Mouse (Mus musculus) stomach, embryonic 16.5 days (tissue): ENCODE results near the gene Phxr2. TPM values are rescaled to one million over a fixed set of nuclear protein-coding genes. Genes with fewer than 3 reads are reported as not detected.

Experiments
- ATAC-seq: fragments of 200-750 bp; cut with Nextera tagmentation; 2 replicates; pipeline ENCODE4 v1.8.0; 2017; ENCODE audit warnings: moderate number of reproducible peaks, moderate TSS enrichment; ENCODE audit not compliant: insufficient read depth, low FRiP score
- H3K27ac ChIP-seq: fragments of 300-500 bp; sonication (generic); 2 replicates; pipeline ENCODE4 v1.5.1; 2014; ENCODE audit warnings: low read length
- H3K27me3 ChIP-seq: fragments of 300-500 bp; sonication (generic); 2 replicates; pipeline ENCODE4 v1.6.1; 2014; ENCODE audit warnings: low read length, control low read depth, mixed read lengths; ENCODE audit not compliant: control insufficient read depth, insufficient read depth
- H3K36me3 ChIP-seq: fragments of 300-500 bp; sonication (generic); 2 replicates; pipeline ENCODE4 v1.6.1; 2014; ENCODE audit warnings: low read length; ENCODE audit not compliant: control insufficient read depth, insufficient read depth
- H3K4me1 ChIP-seq: fragments of 300-500 bp; sonication (generic); 2 replicates; pipeline ENCODE4 v1.6.1; 2014; ENCODE audit warnings: low read length, control low read depth, mixed read lengths; ENCODE audit not compliant: control insufficient read depth, insufficient read depth
- H3K4me2 ChIP-seq: fragments of 300-500 bp; sonication (generic); 2 replicates; pipeline ENCODE4 v1.6.1; 2014; ENCODE audit warnings: low read depth, low read length, mixed read lengths
- H3K4me3 ChIP-seq: fragments of 300-500 bp; sonication (generic); replicated peaks from 2 replicates; pipeline ENCODE4 v1.5.1; 2014; ENCODE audit warnings: mild to moderate bottlenecking, low read length
- H3K9ac ChIP-seq: fragments of 300-500 bp; sonication (generic); 2 replicates; pipeline ENCODE4 v1.6.1; 2014; ENCODE audit warnings: low read length
- H3K9me3 ChIP-seq: fragments of 300-500 bp; sonication (generic); replicated peaks from 2 replicates; pipeline ENCODE4 v1.6.1; 2016; ENCODE audit warnings: low read length, control low read depth; ENCODE audit not compliant: control insufficient read depth
- WGBS: fragments of 180-500 bp; shearing (Covaris S2); extraction: QIAGEN DNeasy Blood & Tissue Kit; methylation state at CpG from one replicate; pipeline ENCODE4 v1.1.7; 2014; 5-methylcytosine and 5-hydroxymethylcytosine counted together
- polyA plus RNA-seq: library from polyadenylated mRNA; unstranded; fragments of >200 nt; fragmentation: Nextera tagmentation; extraction: Ambion mirVana; gene quantifications from 2 replicates; pipeline ENCODE4 v1.2.1, GENCODE M21; 2015

The Phxr2 gene
- polyA plus RNA-seq, 1 experiment from 2014 or later = not detected

DNA sequence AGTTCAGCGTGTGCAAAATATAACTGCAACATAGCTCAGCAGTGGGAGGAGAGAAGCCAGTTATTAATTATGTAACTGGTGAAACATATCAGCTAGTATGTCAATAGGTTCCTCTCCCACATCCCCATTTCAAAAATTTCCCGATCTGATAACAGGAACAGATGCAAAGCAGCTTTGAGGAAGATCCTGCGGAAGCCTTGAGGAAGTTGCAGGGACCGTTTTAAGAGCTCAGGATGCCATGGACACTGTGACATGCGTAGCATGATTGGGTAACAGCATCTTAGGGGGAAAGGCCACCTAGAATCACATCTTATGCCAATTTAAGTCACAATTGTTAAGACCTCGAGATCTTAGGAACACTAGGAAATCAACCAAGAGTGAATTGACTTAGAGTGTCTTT, 36.2 kb downstream of the Phxr2 start:
- ATAC-seq = no peak
- Histone ChIP-seq H3K9me3 (no peaks in the 10 kb centered on the region), H3K36me3 (no peaks in the 10 kb centered on the region), H3K27ac (no peak overlapping the region), H3K4me1 (no peaks in the 10 kb centered on the region), H3K4me2 (no peak overlapping the region), H3K9ac (no peak overlapping the region), H3K4me3 (no peak overlapping the region), H3K27me3 (no peaks in the 10 kb centered on the region)
- 72% methylated on average over 6 of the region's 6 CpGs for WGBS

DNA sequence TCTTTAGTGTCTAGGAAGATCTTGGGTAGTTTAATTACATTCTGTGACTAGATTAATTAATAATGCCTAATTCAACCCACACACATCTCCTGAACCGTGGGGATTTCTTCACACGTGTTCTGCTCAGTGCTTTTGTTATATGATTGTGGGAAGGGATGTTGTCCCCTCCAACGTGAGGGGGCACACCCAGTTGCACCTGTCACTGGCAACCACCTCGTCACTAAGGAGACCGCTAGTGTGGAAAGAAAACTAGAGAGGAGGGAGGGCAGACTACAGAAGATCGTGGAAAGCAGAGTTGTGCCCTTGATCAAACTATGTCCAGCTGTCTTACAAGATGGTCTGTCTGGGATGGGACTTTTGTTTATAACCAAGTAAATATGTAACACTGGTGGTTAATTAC, 40.1 kb downstream of the Phxr2 start:
- no peak overlapping the region for H3K4me2 ChIP-seq
- no peaks in the 10 kb centered on the region for H3K9me3 ChIP-seq
- no peak overlapping the region for H3K4me3 ChIP-seq
- H3K4me1 ChIP-seq = no peaks in the 10 kb centered on the region
- 63% methylated on average over 6 of the region's 6 CpGs for WGBS
- H3K27ac ChIP-seq = no peak overlapping the region
- no peaks in the 10 kb centered on the region for H3K36me3 ChIP-seq
- no peak overlapping the region for H3K9ac ChIP-seq
- H3K27me3 ChIP-seq = no peaks in the 10 kb centered on the region
- ATAC-seq = no peak

DNA sequence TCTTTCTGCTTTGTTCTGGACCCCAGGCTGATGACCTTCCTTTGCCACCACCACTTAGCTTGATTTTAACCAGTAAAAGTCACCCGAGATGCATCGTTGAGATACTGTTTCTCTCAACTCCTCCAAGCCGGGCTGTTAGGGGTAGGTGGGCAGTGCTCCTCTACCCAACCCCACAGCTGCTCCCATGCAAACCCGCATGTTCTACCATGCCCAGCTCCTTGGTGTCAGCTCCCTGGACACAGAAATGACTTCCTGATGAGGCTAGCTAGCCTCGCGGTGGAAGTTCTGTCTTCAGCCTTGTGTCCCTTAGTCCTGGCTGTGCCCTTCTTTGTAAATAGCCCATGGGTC, 40.9 kb downstream of the Phxr2 start:
- ATAC-seq = no peak
- Histone ChIP-seq H3K27me3 (no peaks in the 10 kb centered on the region), H3K9ac (no peak overlapping the region), H3K36me3 (no peaks in the 10 kb centered on the region), H3K4me1 (no peaks in the 10 kb centered on the region), H3K4me2 (no peak overlapping the region), H3K27ac (no peak overlapping the region), H3K4me3 (no peak overlapping the region), H3K9me3 (no peaks in the 10 kb centered on the region)
- WGBS = 54% methylated on average over 6 of the region's 6 CpGs

DNA sequence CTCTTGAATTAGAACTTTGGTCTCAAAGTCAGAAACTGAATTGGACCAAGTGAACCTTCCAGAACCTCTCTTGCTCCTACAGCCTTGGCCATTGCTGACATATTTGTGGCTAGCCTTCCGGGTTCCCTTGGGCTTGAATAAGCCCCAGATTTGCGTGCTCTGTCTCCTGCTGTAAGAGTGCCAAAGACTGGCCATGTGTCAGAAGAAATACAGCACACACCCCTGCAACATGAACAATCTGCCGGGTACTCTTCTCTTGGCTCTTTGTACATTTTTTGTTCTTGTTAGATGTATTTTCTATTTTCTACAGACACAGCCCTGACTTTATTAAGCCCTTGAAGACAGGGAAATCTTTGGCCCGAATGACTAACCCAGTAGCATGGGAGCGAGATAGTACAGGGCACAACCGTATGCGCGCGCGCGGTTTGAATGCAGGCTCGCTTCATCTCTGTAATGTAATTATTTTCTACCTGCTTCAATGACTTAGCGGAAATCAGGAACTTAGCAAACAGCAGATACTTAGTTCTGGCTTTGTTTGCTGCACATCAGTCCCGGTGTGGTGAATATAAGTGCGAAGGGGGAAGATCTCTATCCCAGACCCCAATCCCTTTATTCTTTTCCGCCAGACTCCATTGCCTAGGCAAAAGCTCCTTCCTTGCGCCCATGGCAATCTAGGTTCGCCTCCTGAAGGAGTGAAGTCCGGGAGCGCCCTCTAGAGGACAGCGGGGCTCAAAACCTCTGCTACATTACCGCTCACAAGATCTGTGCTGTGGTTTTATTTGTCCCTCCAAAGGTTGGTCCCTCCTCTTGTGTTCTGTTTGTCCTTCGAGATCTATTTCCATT, 41.5 kb downstream of the Phxr2 start:
- Histone ChIP-seq H3K36me3 (no peaks in the 10 kb centered on the region), H3K4me1 (no peaks in the 10 kb centered on the region), H3K4me2 (no peak overlapping the region), H3K9me3 (no peaks in the 10 kb centered on the region), H3K4me3 (no peak overlapping the region), H3K27me3 (no peaks in the 10 kb centered on the region), H3K9ac (no peak overlapping the region), H3K27ac (no peak overlapping the region)
- 45% methylated on average over 23 of the region's 23 CpGs for WGBS
- peak; percentile 69; the same call in 1 of the 2 replicates for ATAC-seq

DNA sequence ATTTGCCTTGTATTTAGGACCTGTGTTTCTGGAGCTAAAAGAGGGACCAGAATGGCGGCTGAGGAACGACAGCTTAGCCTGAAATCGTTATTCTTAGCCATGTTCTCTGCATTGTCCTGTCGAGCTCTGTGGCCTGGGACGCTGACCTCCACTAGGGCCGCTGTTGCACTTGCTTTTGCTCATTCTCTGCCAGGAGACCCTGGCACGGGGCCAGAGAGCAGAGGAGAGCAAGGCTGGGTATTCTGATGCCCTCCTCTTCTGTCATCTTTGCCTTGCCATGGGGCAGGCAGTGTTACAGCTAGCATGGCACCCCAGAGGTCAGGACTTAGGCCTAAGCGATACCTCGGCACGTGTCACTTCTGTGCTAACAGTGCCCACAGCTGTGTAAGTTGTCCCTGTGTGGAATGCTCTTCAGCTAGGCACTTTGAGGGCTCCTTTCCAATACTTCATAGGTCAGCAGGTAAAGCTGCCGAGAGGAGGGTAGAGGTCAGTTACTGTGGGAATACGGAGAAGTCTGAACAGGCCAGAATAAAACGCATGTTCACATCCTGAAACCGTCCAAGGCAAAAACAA, 42.6 kb downstream of the Phxr2 start:
- Histone ChIP-seq H3K27ac (no peak overlapping the region), H3K9me3 (no peaks in the 10 kb centered on the region)
- 88% methylated on average over 14 of the region's 14 CpGs for WGBS

DNA sequence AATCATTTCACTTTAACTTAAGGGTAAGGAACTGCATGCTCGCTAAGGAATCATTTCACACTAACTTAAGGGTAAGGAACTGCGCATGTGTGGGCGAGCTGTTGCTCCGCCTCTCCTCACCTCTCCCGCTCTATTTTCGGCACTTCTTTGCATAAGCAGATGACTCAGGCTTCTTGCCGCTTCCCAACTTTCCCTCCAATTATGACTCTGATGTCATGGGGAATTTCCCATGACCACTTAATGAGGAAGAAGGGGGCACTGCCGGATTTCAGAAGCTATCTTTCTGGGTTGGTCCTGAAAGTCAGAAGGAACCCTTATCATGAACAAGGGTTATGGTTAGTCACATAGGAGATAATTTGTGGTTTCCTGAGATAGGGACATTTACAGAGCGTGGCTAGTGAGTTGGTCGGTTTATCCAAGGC, 44.5 kb downstream of the Phxr2 start:
- Histone ChIP-seq H3K36me3 (no peaks in the 10 kb centered on the region), H3K4me1 (no peaks in the 10 kb centered on the region), H3K4me2 (no peak overlapping the region), H3K27me3 (no peaks in the 10 kb centered on the region), H3K27ac (no peak overlapping the region), H3K9ac (no peak overlapping the region), H3K9me3 (no peaks in the 10 kb centered on the region), H3K4me3 (no peak overlapping the region)
- no peak for ATAC-seq
- 81% methylated on average over 10 of the region's 10 CpGs for WGBS

More for the DNA sequence above, 42.6 kb downstream of the Phxr2 start:
- no peak overlapping the region for H3K4me2 ChIP-seq
- no peaks in the 10 kb centered on the region for H3K36me3 ChIP-seq
- no peak overlapping the region for H3K4me3 ChIP-seq
- no peak for ATAC-seq
- no peak overlapping the region; the same call in 1 of the 2 replicates for H3K9ac ChIP-seq
- H3K4me1 ChIP-seq = no peaks in the 10 kb centered on the region
- no peaks in the 10 kb centered on the region for H3K27me3 ChIP-seq

DNA sequence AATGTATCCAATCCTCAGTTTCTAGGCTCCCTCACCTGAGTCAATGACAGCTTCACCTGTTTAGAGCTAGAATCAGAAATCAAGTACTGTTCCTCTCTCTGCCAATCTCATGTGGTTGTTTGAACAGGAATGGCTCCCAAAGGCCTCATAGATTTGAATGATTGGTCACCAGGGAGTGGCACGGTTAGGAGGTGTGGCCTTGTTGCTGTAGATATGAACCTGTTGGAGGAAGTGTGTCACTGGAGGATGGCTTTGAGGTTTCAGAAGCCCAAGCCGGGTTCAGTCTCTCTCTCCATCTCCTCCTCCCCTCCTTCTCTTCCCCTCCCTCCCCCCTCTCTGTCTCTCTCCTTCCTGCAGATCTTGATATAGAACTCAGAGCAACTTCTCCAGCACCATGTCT, 47.5 kb downstream of the Phxr2 start:
- Histone ChIP-seq H3K27me3 (no peaks in the 10 kb centered on the region), H3K4me1 (no peaks in the 10 kb centered on the region), H3K9me3 (no peaks in the 10 kb centered on the region), H3K36me3 (no peaks in the 10 kb centered on the region), H3K9ac (no peak overlapping the region), H3K4me3 (no peak overlapping the region), H3K4me2 (no peak overlapping the region), H3K27ac (no peak overlapping the region)
- no peak for ATAC-seq
- WGBS = 74% methylated on average over 2 of the region's 2 CpGs

DNA sequence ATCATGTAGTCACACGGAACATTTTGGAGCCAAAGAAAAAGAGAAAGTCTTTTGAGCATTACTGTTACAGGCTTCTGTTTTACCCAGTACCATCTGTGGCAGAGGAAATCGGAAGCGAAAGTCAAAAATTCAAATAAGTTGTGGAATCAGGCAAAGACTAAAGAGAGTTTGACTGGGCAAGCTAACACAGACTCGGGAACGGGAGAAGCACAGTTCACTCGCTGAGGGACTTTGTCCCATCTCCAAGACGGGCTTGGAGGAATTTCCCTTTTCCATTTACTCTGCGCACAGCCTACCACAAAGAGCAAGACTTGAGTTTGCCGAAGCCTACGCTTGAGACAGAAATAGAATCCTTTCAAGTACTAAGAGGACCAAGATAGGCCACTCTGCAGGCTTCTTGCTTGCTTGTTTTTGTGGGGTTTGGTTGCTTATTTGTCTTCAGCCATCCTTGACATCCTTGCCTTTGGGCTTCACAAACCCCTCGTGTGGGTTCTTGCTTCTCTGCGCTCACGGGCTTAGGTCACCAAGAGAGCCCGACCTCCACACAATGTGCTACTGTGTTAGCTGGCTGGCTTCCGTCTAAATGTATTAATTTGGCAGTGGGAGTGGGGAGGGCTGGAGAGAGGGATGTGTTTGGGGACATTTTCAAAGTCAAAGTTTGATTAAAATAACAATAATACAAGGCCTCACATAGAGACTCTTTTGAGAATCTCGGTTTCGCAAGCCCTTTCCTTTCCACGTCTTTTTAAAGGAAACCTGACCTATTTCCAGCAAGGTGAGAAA, 49.8 kb downstream of the Phxr2 start:
- Histone ChIP-seq H3K4me3 (no peak overlapping the region), H3K27me3 (no peaks in the 10 kb centered on the region), H3K27ac (no peak overlapping the region), H3K9me3 (no peaks in the 10 kb centered on the region), H3K4me1 (no peaks in the 10 kb centered on the region), H3K4me2 (no peak overlapping the region), H3K36me3 (no peaks in the 10 kb centered on the region), H3K9ac (no peak overlapping the region)
- WGBS = 86% methylated on average over 18 of the region's 18 CpGs
- ATAC-seq = no peak
